Mouse (Mus musculus) CD4-positive, CD25-positive, alpha-beta regulatory T cell, adult 2 months (primary cell): Measurements from ENCODE around the gene Psmd6.

Source experiments
- DNase-seq: peaks from one replicate; pipeline ENCODE4 v3.0.0-alpha.2; 2012; ENCODE audit warnings: low read depth, low spot score

Gene Psmd6

GRCm38 (mm10) chr14:14064486-14065141 lies 56.2 kb downstream of the Psmd6 start:
- DNase-seq = no peak

- DNase-seq = no peak
Measured at GRCm38 (mm10) chr14:14063382-14063781, 57.4 kb downstream of the Psmd6 start.

GRCm38 (mm10) chr14:14062531-14063245 lies 58.1 kb downstream of the Psmd6 start:
- no peak for DNase-seq
